Mouse (Mus musculus) stomach, embryonic 14.5 days (tissue): Measurements from ENCODE around the gene Vopp1. TPM values are rescaled to one million over a fixed set of nuclear protein-coding genes. Genes with fewer than 3 reads are reported as not detected.

Source experiments
- ATAC-seq: fragments of 200-750 bp; cut with Nextera tagmentation; 2 replicates; pipeline ENCODE4 v1.8.0; 2017; ENCODE audit warnings: low read depth, moderate TSS enrichment; ENCODE audit not compliant: insufficient number of reproducible peaks, insufficient read depth, low FRiP score
- H3K27ac ChIP-seq: fragments of 300-500 bp; sonication (generic); 2 replicates; pipeline ENCODE4 v1.5.1; 2014; ENCODE audit warnings: mild to moderate bottlenecking, low read length, moderate library complexity, mixed read lengths
- H3K27me3 ChIP-seq: fragments of 300-500 bp; sonication (generic); 2 replicates; pipeline ENCODE4 v1.6.1; 2014; ENCODE audit warnings: low read length, control low read depth, mixed read lengths; ENCODE audit not compliant: control insufficient read depth, insufficient read depth
- H3K36me3 ChIP-seq: fragments of 300-500 bp; sonication (generic); 2 replicates; pipeline ENCODE4 v1.6.1; 2014; ENCODE audit warnings: mild to moderate bottlenecking, control low read depth, low read length, moderate library complexity, mixed read lengths; ENCODE audit not compliant: control insufficient read depth, insufficient read depth
- H3K4me1 ChIP-seq: fragments of 300-500 bp; sonication (generic); 2 replicates; pipeline ENCODE4 v1.6.1; 2014; ENCODE audit warnings: low read length, control low read depth, mixed read lengths; ENCODE audit not compliant: control insufficient read depth, insufficient read depth
- H3K4me2 ChIP-seq: fragments of 300-500 bp; sonication (generic); replicated peaks from 2 replicates; pipeline ENCODE4 v1.6.1; 2014; ENCODE audit warnings: low read depth, low read length, control low read depth
- H3K4me3 ChIP-seq: fragments of 300-500 bp; sonication (generic); 2 replicates; pipeline ENCODE4 v1.5.1; 2014; ENCODE audit warnings: low read depth, low read length, control low read depth
- H3K9ac ChIP-seq: fragments of 300-500 bp; sonication (generic); replicated peaks from 2 replicates; pipeline ENCODE4 v1.6.1; 2014; ENCODE audit warnings: low read depth, mild to moderate bottlenecking, control low read depth, low read length, moderate library complexity, mixed read lengths
- H3K9me3 ChIP-seq: fragments of 300-500 bp; sonication (generic); 2 replicates; pipeline ENCODE4 v1.6.1; 2016; ENCODE audit warnings: low read depth, low read length, control low read depth; ENCODE audit not compliant: control insufficient read depth
- WGBS: fragments of 180-500 bp; shearing (Covaris S2); extraction: QIAGEN DNeasy Blood & Tissue Kit; methylation state at CpG from one replicate; pipeline ENCODE4 v1.1.7; 2014; 5-methylcytosine and 5-hydroxymethylcytosine counted together
- polyA plus RNA-seq: library from polyadenylated mRNA; unstranded; fragments of >200 nt; fragmentation: Nextera tagmentation; extraction: Ambion mirVana; gene quantifications from 2 replicates; pipeline ENCODE4 v1.2.1, GENCODE M21; 2014

Vopp1 gene
- polyA plus RNA-seq, 1 experiment from 2014 or later, result 26.7 TPM

GRCm38 (mm10) chr6:57822648-57823410, 2.1 kb downstream of the Vopp1 start:
- WGBS, result 56% methylated on average over 5 of the region's 5 CpGs
- H3K27me3 ChIP-seq, result no peaks in the 10 kb centered on the region
- no peak overlapping the region for H3K9ac ChIP-seq
- ATAC-seq, result no peak
- H3K27ac ChIP-seq, result no peak overlapping the region
- H3K4me1 ChIP-seq, result peaks cover 3% of the 10 kb centered on the region; the same call in 1 of the 2 replicates
- H3K9me3 ChIP-seq, result no peaks in the 10 kb centered on the region
- H3K36me3 ChIP-seq, result no peaks in the 10 kb centered on the region
- H3K4me3 ChIP-seq, result peak overlapping the region; percentile 22; the same call in 1 of the 2 replicates
- H3K4me2 ChIP-seq, result peak overlapping the region; percentile 73

GRCm38 (mm10) chr6:57814436-57814940, 10.5 kb downstream of the Vopp1 start:
- Histone ChIP-seq H3K4me1 (no peaks in the 10 kb centered on the region), H3K36me3 (no peaks in the 10 kb centered on the region), H3K4me2 (no peak overlapping the region), H3K4me3 (no peak overlapping the region), H3K9ac (no peak overlapping the region), H3K9me3 (peaks cover 4% of the 10 kb centered on the region; the same call in 1 of the 2 replicates), H3K27ac (no peak overlapping the region), H3K27me3 (no peaks in the 10 kb centered on the region)
- 95% methylated on average over 2 of the region's 2 CpGs for WGBS
- no peak for ATAC-seq

GRCm38 (mm10) chr6:57811748-57812730, 12.9 kb downstream of the Vopp1 start:
- H3K9ac ChIP-seq, result no peak overlapping the region
- no peak overlapping the region for H3K4me3 ChIP-seq
- peak; percentile 93 for ATAC-seq
- no peak overlapping the region for H3K4me2 ChIP-seq
- peaks cover 5% of the 10 kb centered on the region; the same call in 1 of the 2 replicates for H3K9me3 ChIP-seq
- H3K4me1 ChIP-seq, result no peaks in the 10 kb centered on the region
- 48% methylated on average over 3 of the region's 3 CpGs for WGBS
- no peaks in the 10 kb centered on the region for H3K27me3 ChIP-seq
- 0 out of 2 replicates have a peak, but pooled peaks cover 3% of the 10 kb centered on the region for H3K36me3 ChIP-seq
- H3K27ac ChIP-seq, result no peak overlapping the region; the same call in 1 of the 2 replicates

- no peak for ATAC-seq
- Histone ChIP-seq H3K27ac (no peak overlapping the region), H3K27me3 (no peaks in the 10 kb centered on the region), H3K4me1 (no peaks in the 10 kb centered on the region), H3K9ac (no peak overlapping the region), H3K4me2 (no peak overlapping the region), H3K36me3 (0 out of 2 replicates have a peak, but pooled peaks cover 3% of the 10 kb centered on the region), H3K4me3 (no peak overlapping the region), H3K9me3 (peaks cover 5% of the 10 kb centered on the region; the same call in 1 of the 2 replicates)
- WGBS, result 82% methylated on average over 5 of the region's 5 CpGs
These were observed 19.5 kb downstream of the Vopp1 start for GRCm38 (mm10) chr6:57805218-57806069.

- no peak for ATAC-seq
- Histone ChIP-seq H3K4me3 (no peak overlapping the region), H3K27me3 (no peaks in the 10 kb centered on the region), H3K27ac (no peak overlapping the region), H3K4me1 (no peaks in the 10 kb centered on the region), H3K36me3 (0 out of 2 replicates have a peak, but pooled peaks cover 3% of the 10 kb centered on the region), H3K9me3 (no peaks in the 10 kb centered on the region), H3K4me2 (no peak overlapping the region), H3K9ac (no peak overlapping the region)
- 74% methylated on average over 2 of the region's 2 CpGs for WGBS
These were observed 21.8 kb downstream of the Vopp1 start for GRCm38 (mm10) chr6:57803130-57803529.

GRCm38 (mm10) chr6:57798986-57799385, 26.0 kb downstream of the Vopp1 start:
- Histone ChIP-seq H3K27ac (no peak overlapping the region), H3K9me3 (no peaks in the 10 kb centered on the region), H3K4me3 (no peak overlapping the region), H3K9ac (no peak overlapping the region), H3K27me3 (no peaks in the 10 kb centered on the region), H3K36me3 (no peaks in the 10 kb centered on the region), H3K4me1 (0 out of 2 replicates have a peak, but pooled peaks cover 3% of the 10 kb centered on the region), H3K4me2 (no peak overlapping the region)
- no peak for ATAC-seq
- 92% methylated on average over 1 of the region's 1 CpGs for WGBS

GRCm38 (mm10) chr6:57796853-57797423, 28.0 kb downstream of the Vopp1 start:
- Histone ChIP-seq H3K36me3 (no peaks in the 10 kb centered on the region), H3K4me1 (0 out of 2 replicates have a peak, but pooled peaks cover 3% of the 10 kb centered on the region), H3K27me3 (no peaks in the 10 kb centered on the region), H3K9ac (no peak overlapping the region), H3K9me3 (no peaks in the 10 kb centered on the region), H3K27ac (no peak overlapping the region), H3K4me3 (no peak overlapping the region), H3K4me2 (no peak overlapping the region)
- no peak for ATAC-seq
- 92% methylated on average over 3 of the region's 3 CpGs for WGBS
